Mouse (Mus musculus): ENCODE results near the gene Rrp7a.

Rrp7a gene

GRCm38 (mm10) chr15:83111874-83112273 is 10.7 kb downstream of the Rrp7a start:
- no peak for DNase-seq (ENCODE audit: low spot score)

GRCm38 (mm10) chr15:83111290-83111689 is 11.3 kb downstream of the Rrp7a start:
- DNase-seq (ENCODE audit: low spot score) = no peak

- no peak for DNase-seq (ENCODE audit: low spot score)
These were observed 14.8 kb downstream of the Rrp7a start for GRCm38 (mm10) chr15:83107814-83108213.

GRCm38 (mm10) chr15:83106426-83106825 is 16.2 kb downstream of the Rrp7a start:
- DNase-seq (ENCODE audit: low spot score) = no peak

GRCm38 (mm10) chr15:83103111-83103510 is 19.5 kb downstream of the Rrp7a start:
- no peak for DNase-seq (ENCODE audit: low spot score)

GRCm38 (mm10) chr15:83100332-83100662 is 22.3 kb downstream of the Rrp7a start:
- DNase-seq (ENCODE audit: low spot score) = no peak

GRCm38 (mm10) chr15:83099533-83100331 is 22.9 kb downstream of the Rrp7a start:
- DNase-seq (ENCODE audit: low spot score) = peak; percentile 92

- DNase-seq (ENCODE audit: low spot score) = no peak
These were observed 26.7 kb downstream of the Rrp7a start for GRCm38 (mm10) chr15:83095950-83096349.

- DNase-seq (ENCODE audit: low spot score) = peak; percentile 93
These were observed 28.9 kb downstream of the Rrp7a start for GRCm38 (mm10) chr15:83093687-83094086.

GRCm38 (mm10) chr15:83090874-83091273 is 31.7 kb downstream of the Rrp7a start:
- no peak for DNase-seq (ENCODE audit: low spot score)

GRCm38 (mm10) chr15:83089429-83089605 is 33.3 kb downstream of the Rrp7a start, which contains the start of gene Serhl:
Serhl (plus strand) TSS chr15:83089506.
- no peak for DNase-seq (ENCODE audit: low spot score)

- no peak for DNase-seq (ENCODE audit: low spot score)
These were observed 33.8 kb downstream of the Rrp7a start for GRCm38 (mm10) chr15:83088495-83089428.

- no peak for DNase-seq (ENCODE audit: low spot score)
These were observed 35.8 kb downstream of the Rrp7a start for GRCm38 (mm10) chr15:83086636-83087328.

- DNase-seq (ENCODE audit: low spot score) = peak; percentile 37
These were observed 36.7 kb downstream of the Rrp7a start for GRCm38 (mm10) chr15:83085901-83086300.

GRCm38 (mm10) chr15:83084022-83084640 is 38.5 kb downstream of the Rrp7a start:
- peak; percentile 24 for DNase-seq (ENCODE audit: low spot score)

- no peak for DNase-seq (ENCODE audit: low spot score)
These were observed 39.1 kb downstream of the Rrp7a start for GRCm38 (mm10) chr15:83083530-83083929.

GRCm38 (mm10) chr15:83075607-83076525 is 46.7 kb downstream of the Rrp7a start:
- DNase-seq (ENCODE audit: low spot score) = no peak

GRCm38 (mm10) chr15:83074179-83074578 is 48.4 kb downstream of the Rrp7a start:
- DNase-seq (ENCODE audit: low spot score) = no peak

GRCm38 (mm10) chr15:83071752-83072151 is 50.8 kb downstream of the Rrp7a start:
- DNase-seq (ENCODE audit: low spot score) = no peak

- DNase-seq (ENCODE audit: low spot score) = peak; percentile 38
These were observed 51.7 kb downstream of the Rrp7a start for GRCm38 (mm10) chr15:83070942-83071341.

- DNase-seq (ENCODE audit: low spot score) = no peak
These were observed 54.3 kb downstream of the Rrp7a start for GRCm38 (mm10) chr15:83068270-83068669.
